Mouse (Mus musculus) hindbrain, embryonic 16.5 days (tissue): ENCODE data around the gene Gm49450. TPM values are rescaled to one million over a fixed set of nuclear protein-coding genes. Genes with fewer than 3 reads are reported as not detected.
"Not testable (repeated sequence)": the region's sequence is repeated elsewhere in the genome, so short reads cannot be mapped to it uniquely, and the experiment has no call there.

Experiments used
- ATAC-seq: fragments of 200-750 bp; cut with Nextera tagmentation; 2 replicates; pipeline ENCODE4 v1.8.0; 2017; ENCODE audit warnings: moderate TSS enrichment, moderate library complexity
- H3K27ac ChIP-seq: fragments of 300-500 bp; sonication (generic); 2 replicates; pipeline ENCODE4 v1.5.1; 2014; ENCODE audit warnings: low read depth, mild to moderate bottlenecking, control low read depth, low read length, moderate library complexity
- H3K27me3 ChIP-seq: fragments of 300-500 bp; sonication (generic); replicated peaks from 2 replicates; pipeline ENCODE4 v1.6.1; 2014; ENCODE audit warnings: low read length; ENCODE audit not compliant: control insufficient read depth, insufficient read depth
- H3K36me3 ChIP-seq: fragments of 300-500 bp; sonication (generic); 2 replicates; pipeline ENCODE4 v1.6.1; 2014; ENCODE audit warnings: mild to moderate bottlenecking, low read length, moderate library complexity, mixed read lengths; ENCODE audit not compliant: control insufficient read depth, insufficient read depth
- H3K4me1 ChIP-seq: fragments of 300-500 bp; sonication (generic); 2 replicates; pipeline ENCODE4 v1.6.1; 2014; ENCODE audit warnings: low read depth, low read length; ENCODE audit not compliant: control insufficient read depth, insufficient read depth
- H3K4me2 ChIP-seq: fragments of 300-500 bp; sonication (generic); 2 replicates; pipeline ENCODE4 v1.6.1; 2014; ENCODE audit warnings: mild to moderate bottlenecking, low read length, control low read depth, moderate library complexity
- H3K4me3 ChIP-seq: fragments of 300-500 bp; sonication (generic); 2 replicates; pipeline ENCODE4 v1.5.1; 2014; ENCODE audit warnings: mild to moderate bottlenecking, low read length, control low read depth, moderate library complexity
- H3K9ac ChIP-seq: fragments of 300-500 bp; sonication (generic); 2 replicates; pipeline ENCODE4 v1.6.1; 2014; ENCODE audit warnings: low read depth, mild to moderate bottlenecking, control low read depth, low read length, moderate library complexity
- H3K9me3 ChIP-seq: fragments of 300-500 bp; sonication (generic); 2 replicates; pipeline ENCODE4 v1.6.1; 2014; ENCODE audit warnings: mild to moderate bottlenecking, low read length, moderate library complexity; ENCODE audit not compliant: control insufficient read depth
- WGBS: fragments of 180-500 bp; shearing (Covaris S2); extraction: QIAGEN DNeasy Blood & Tissue Kit; methylation state at CpG from one replicate; pipeline ENCODE4 v1.1.7; 2014; 5-methylcytosine and 5-hydroxymethylcytosine counted together
- polyA plus RNA-seq: library from polyadenylated mRNA; unstranded; fragments of >200 nt; fragmentation: Nextera tagmentation; extraction: Ambion mirVana; gene quantifications from 2 replicates; pipeline ENCODE4 v1.2.1, GENCODE M21; 2015

Gene Gm49450
- polyA plus RNA-seq, 1 experiment from 2014 or later = not detected

DNA sequence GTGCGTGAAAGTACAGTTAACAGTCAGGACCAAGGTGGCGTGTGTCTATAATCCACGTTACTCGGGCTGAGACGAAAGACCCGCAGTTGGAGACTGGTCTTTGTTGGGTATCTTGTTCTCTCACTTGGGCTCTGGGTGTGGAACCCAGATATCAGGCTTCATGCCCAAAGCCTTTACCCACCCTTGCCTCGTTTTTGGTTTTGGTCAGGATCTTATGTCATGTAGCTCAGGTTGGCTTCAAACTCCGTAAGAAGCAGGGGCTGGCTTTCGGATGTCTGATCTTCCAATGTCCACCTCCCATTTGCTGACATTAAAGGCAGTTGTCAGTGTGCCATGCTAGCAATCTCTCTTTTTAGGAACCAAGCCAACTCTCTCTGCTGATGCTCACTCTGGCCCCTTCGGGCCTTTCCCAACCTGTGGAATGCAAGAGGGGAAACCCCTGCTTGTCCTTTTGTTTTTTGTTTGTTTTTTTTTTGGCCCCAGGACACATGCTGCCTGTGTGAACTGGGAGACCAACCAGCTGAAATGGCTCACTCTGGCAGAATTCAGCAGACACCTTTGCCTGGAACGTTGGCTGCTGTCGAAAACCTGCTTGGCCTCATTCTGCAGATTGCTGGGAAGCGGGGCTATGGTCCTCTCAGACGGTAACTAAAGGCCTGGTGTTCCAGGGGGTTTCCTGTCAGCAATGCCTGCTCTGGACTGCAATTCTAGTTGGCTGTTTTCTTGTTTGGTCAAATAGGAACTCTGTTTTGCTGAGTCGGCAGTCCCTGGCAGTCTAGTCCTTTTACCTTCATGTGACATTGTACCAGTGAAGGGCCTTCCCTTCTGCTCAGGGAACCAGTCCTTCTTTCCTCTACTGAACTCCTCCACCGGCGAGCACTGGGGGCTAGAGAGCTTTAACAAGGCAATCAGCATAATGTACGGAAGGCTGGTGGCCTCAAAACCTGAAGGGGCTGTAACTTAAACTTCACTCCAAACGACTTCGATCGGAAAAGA, 23.7 kb upstream of the Gm49450 start:
- H3K4me2 ChIP-seq = peak overlapping the region; percentile 58
- WGBS = 48% methylated on average over 21 of the region's 21 CpGs
- ATAC-seq = 0 out of 2 replicates have a peak, but pooled peaks have one; percentile 26
- H3K27me3 ChIP-seq = no peaks in the 10 kb centered on the region
- H3K36me3 ChIP-seq = no peaks in the 10 kb centered on the region
- H3K4me3 ChIP-seq = peak overlapping the region; percentile 25; the same call in 1 of the 2 replicates
- peak overlapping the region; percentile 92 for H3K27ac ChIP-seq
- H3K4me1 ChIP-seq = peaks cover 36% of the 10 kb centered on the region
- H3K9ac ChIP-seq = peak overlapping the region; percentile 62
- no peaks in the 10 kb centered on the region for H3K9me3 ChIP-seq

DNA sequence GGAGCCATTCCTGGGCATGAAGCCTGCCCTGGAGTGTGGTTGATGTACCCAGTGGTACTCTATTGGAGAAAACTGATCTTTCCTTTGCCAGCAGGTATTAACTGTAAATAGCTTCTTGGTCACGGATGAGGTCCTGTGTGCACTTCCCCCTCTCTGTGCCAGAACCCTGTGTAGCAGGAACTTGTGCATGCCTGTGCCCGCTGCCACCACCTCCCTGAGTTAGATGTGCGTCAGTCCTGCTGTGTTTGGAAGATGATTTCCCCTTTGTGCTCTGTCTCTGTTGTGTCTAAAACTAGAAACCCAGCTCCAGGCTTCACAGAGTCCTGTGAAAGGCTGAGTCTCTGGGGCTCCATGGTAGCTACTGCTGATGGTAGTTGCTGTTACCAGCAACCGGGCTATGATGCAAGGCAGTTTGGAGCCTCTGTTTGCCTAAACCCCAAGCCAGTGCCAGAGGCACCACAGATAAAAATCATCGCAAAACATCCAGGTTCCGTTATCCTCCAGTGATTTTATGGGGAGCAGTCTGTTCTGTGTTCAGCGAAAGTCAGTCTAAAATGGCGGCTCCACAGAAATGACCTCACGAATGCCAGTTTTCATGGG, 19.8 kb upstream of the Gm49450 start:
- no peak overlapping the region for H3K4me3 ChIP-seq
- H3K4me1 ChIP-seq = peaks cover 51% of the 10 kb centered on the region
- no peak for ATAC-seq
- H3K4me2 ChIP-seq = no peak overlapping the region
- no peaks in the 10 kb centered on the region for H3K36me3 ChIP-seq
- peak overlapping the region; percentile 94 for H3K27ac ChIP-seq
- H3K9ac ChIP-seq = 0 out of 2 replicates have a peak overlapping the region, but pooled peaks have one; percentile 32
- no peaks in the 10 kb centered on the region for H3K9me3 ChIP-seq
- whole genome bisulfite sequencing = 60% methylated on average over 9 of the region's 9 CpGs
- H3K27me3 ChIP-seq = no peaks in the 10 kb centered on the region

DNA sequence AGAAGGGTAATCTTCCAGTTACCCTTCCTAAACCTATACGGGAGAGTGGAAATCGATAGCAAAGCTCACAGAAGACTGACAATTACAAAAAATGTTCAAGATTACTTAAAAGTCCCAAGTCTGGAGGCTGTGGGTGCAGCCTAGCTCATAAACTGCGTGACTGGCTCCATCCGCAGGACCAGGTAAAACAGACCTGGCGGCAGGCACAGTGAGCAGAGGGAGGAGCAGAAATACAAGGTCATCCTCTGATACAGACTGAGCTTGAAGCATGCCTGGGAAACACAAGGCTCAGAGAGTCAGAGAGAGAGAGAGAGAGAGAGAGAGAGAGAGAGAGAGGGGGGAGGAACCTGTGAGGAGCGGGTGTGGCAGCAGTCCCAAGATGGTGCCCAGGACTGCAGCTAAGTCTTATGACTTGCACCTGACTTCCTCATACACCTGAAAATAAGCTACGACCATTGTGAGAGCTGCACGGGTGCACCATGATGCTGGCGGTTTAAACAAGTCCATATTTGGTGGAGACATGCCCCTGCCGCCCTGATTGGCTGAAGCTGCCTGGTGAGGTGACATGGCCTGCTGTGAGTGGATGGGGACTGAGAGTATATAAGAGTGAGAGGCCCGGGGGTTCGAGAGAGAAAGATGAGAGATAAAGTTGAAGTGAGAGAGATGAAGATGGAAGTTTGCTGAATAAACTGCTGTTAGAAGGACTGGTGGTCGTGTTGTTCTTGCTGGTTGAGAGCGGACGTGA, 18.4 kb upstream of the Gm49450 start:
- Histone ChIP-seq H3K4me3 (peak overlapping the region; percentile 22), H3K9ac (peak overlapping the region; percentile 50; the same call in 1 of the 2 replicates), H3K4me1 (peaks cover 39% of the 10 kb centered on the region), H3K4me2 (peak overlapping the region; percentile 54), H3K27ac (peak overlapping the region; percentile 94)
- ATAC-seq = peak; percentile 57
- not testable (repeated sequence) for H3K27me3 ChIP-seq, H3K9me3 ChIP-seq, H3K36me3 ChIP-seq
- 40% methylated on average over 15 of the region's 15 CpGs for WGBS

DNA sequence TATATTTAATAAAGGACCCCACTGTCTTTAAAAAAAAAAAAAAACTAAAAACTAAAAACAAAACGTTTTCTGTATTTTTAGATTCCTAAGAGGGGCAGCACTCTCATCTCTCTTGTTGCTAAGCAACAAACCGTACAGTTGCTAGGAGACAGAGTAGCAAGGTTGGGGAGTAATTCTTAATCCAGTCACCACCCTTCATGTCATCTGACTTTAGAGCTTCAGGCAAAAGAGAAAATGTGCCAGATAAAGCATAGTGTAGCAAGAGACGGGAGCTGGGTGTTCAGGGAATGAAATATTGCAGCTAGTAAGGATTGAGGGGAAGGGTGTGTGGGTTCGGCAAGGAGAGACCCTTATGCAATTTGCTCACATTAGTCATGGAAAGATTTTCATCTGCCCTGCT, 17.8 kb upstream of the Gm49450 start:
- H3K4me2 ChIP-seq = peak overlapping the region; percentile 54
- H3K9me3 ChIP-seq = no peaks in the 10 kb centered on the region
- H3K36me3 ChIP-seq = no peaks in the 10 kb centered on the region
- H3K27me3 ChIP-seq = no peaks in the 10 kb centered on the region
- H3K4me3 ChIP-seq = peak overlapping the region; percentile 22
- H3K4me1 ChIP-seq = peaks cover 36% of the 10 kb centered on the region
- peak overlapping the region; percentile 50; the same call in 1 of the 2 replicates for H3K9ac ChIP-seq
- ATAC-seq = peak; percentile 76
- WGBS = 6% methylated on average over 4 of the region's 4 CpGs
- H3K27ac ChIP-seq = peak overlapping the region; percentile 94

DNA sequence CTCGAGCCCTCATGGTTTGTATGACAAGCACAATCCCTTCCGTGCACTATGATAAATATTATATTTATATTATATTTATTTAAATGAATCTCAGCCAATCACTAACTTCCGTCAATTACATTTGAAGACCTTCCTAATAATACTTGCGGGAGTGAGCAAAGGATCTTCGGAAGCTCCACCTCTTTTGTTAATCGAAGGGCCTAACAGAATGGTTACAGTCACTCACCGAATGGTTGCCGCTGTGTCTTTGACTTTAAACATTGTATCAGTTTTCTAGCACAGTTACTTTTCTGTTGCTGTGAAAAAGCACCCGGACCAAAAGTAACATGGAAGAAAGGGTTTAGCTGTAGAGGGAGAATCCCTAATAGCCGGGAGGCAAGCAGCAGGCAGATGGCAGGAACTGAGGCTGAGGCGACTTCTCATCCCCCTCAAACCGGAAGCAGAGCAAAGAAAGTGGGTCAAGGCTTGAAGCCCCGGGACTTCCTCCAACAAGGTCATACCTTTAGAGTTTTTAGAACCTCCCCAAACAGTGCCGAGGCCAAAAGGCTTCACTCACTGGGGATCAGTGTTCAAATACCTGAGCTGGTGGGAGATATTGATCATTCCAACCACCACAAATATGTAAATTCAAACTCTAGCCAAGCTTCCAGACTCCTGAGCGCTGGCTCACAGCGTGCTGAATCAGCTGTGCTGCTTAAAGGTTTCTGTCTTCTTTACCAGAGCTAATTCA, 16.2 kb upstream of the Gm49450 start:
- H3K4me3 ChIP-seq = peak overlapping the region; percentile 9; the same call in 1 of the 2 replicates
- 3% methylated on average over 16 of the region's 16 CpGs for WGBS
- ATAC-seq = no peak

DNA sequence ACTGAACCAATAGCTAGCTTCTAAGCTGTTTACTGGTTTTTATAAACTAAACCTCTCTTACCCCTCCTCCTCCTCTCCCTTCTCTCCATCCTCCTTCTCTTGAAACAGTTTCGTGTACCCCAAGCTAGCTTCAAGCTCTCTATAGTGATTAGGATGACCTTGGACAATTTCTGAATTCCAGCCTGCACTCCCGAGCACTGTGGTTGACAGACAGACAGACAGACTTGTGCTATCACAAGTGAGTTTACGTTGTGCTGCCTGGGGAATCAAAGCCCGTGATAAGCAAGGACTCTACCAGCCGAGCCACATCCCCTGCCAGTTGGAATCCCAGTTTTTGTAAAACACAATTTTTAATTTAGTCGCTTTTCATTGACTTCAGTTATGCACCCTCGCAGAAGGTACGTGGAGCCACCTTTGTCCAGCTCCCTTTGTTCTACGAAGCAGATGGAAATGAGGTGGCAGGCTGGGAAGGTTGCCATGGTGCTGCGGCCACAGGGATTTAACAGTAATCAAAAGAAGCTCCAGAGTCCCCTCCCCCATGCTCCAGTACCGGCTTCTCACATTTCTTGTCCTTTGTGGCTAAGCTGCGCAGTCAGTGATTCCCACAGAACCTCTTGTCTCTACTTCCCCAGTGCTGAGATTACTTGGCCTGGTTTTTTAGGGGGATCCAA, 15.5 kb upstream of the Gm49450 start:
- Histone ChIP-seq H3K4me1 (peaks cover 36% of the 10 kb centered on the region), H3K36me3 (no peaks in the 10 kb centered on the region), H3K9me3 (peaks cover 2% of the 10 kb centered on the region; the same call in 1 of the 2 replicates), H3K4me3 (peak overlapping the region; percentile 9; the same call in 1 of the 2 replicates), H3K27ac (peak overlapping the region; percentile 94), H3K9ac (peak overlapping the region; percentile 45; the same call in 1 of the 2 replicates), H3K27me3 (no peaks in the 10 kb centered on the region), H3K4me2 (peak overlapping the region; percentile 27)
- WGBS = 3% methylated on average over 12 of the region's 12 CpGs
- peak; percentile 70 for ATAC-seq

More for the DNA sequence above, 16.2 kb upstream of the Gm49450 start:
- Histone ChIP-seq H3K4me2 (peak overlapping the region; percentile 27), H3K4me1 (peaks cover 36% of the 10 kb centered on the region), H3K27me3 (no peaks in the 10 kb centered on the region), H3K27ac (peak overlapping the region; percentile 94), H3K9ac (peak overlapping the region; percentile 45), H3K9me3 (no peaks in the 10 kb centered on the region), H3K36me3 (no peaks in the 10 kb centered on the region)

DNA sequence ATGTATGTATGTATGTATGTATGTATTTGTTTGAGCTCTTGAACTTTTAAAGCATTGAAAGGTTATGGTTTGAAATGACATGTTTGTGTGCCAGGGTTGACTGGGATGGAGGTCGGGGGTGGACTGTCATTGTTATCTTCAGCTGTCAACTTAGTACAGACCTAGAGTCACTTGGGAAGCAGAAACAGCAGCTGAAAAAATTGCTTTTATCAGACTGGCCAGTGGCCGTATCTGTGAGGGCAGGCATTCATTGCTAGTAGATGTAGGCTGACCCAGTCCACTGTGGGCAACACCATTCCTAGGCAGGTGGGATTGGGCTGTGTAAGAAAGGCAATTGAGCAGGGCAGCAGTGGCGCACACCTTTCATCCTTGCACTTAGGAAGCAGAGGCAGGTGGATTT, 6.2 kb upstream of the Gm49450 start:
- H3K9ac ChIP-seq = no peak overlapping the region
- no peak overlapping the region for H3K4me3 ChIP-seq
- H3K27ac ChIP-seq = no peak overlapping the region
- ATAC-seq = no peak
- H3K9me3 ChIP-seq = peaks cover 4% of the 10 kb centered on the region; the same call in 1 of the 2 replicates
- no peaks in the 10 kb centered on the region for H3K27me3 ChIP-seq
- no peaks in the 10 kb centered on the region for H3K36me3 ChIP-seq
- peaks cover 4% of the 10 kb centered on the region for H3K4me1 ChIP-seq
- no peak overlapping the region for H3K4me2 ChIP-seq
- WGBS = 68% methylated on average over 3 of the region's 3 CpGs

DNA sequence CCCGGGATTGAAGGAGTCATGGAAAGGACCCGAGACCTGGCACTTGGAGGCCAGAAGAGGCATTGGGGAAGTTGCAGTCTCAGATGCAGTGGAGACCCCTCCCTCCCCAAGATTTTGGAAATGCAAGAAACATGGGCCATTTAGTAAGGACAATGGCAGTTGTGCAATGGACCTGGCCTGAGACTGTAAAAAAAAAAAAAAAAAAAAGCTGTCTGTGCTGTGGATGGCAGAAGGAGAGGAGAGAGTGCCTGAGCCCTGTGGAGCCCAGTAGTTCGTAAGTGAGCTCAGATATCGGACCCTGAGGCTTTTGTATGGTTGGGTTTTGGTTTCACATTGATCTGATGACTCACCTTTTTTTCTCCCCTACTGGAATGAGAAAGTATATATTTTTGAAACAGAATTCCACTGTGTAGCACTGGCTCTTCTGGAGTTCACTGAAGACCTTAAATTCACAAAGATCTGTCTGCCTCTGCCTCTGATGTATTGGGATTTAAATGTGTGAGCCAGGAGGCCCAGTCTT, 5.6 kb upstream of the Gm49450 start:
- ATAC-seq = no peak
- 90% methylated on average over 4 of the region's 4 CpGs for WGBS
- Histone ChIP-seq H3K4me3 (no peak overlapping the region), H3K27ac (no peak overlapping the region), H3K9ac (no peak overlapping the region), H3K4me1 (peaks cover 4% of the 10 kb centered on the region), H3K36me3 (no peaks in the 10 kb centered on the region), H3K27me3 (no peaks in the 10 kb centered on the region), H3K4me2 (no peak overlapping the region), H3K9me3 (peaks cover 3% of the 10 kb centered on the region; the same call in 1 of the 2 replicates)
